Mouse (Mus musculus) hindbrain, postnatal 0 days (tissue): ENCODE data around the gene Tekt2. TPM values are rescaled to one million over a fixed set of nuclear protein-coding genes. Genes with fewer than 3 reads are reported as not detected.
A peak's percentile ranks its signal among the peaks of the same experiment; 100 is the strongest.

Experiments used
- ATAC-seq: fragments of 200-750 bp; cut with Nextera tagmentation; 2 replicates; pipeline ENCODE4 v1.8.0; 2017; ENCODE audit warnings: mild to moderate bottlenecking, moderate TSS enrichment, moderate library complexity
- DNase-seq: peaks from one replicate; pipeline ENCODE4 v3.0.0-alpha.2; 2015; ENCODE audit warnings: low spot score
- H3K27ac ChIP-seq: fragments of 300-500 bp; sonication (generic); 2 replicates; pipeline ENCODE4 v1.5.1; 2014; ENCODE audit warnings: mild to moderate bottlenecking
- H3K27me3 ChIP-seq: fragments of 300-500 bp; sonication (generic); 2 replicates; pipeline ENCODE4 v1.6.1; 2014; ENCODE audit warnings: low read length, mixed read lengths; ENCODE audit not compliant: insufficient read depth
- H3K36me3 ChIP-seq: fragments of 300-500 bp; sonication (generic); 2 replicates; pipeline ENCODE4 v1.6.1; 2014; ENCODE audit warnings: low read length, mixed read lengths; ENCODE audit not compliant: insufficient read depth
- H3K4me1 ChIP-seq: fragments of 300-500 bp; sonication (generic); 2 replicates; pipeline ENCODE4 v1.6.1; 2014; ENCODE audit warnings: antibody characterized with exemption, low read length, mixed read lengths; ENCODE audit not compliant: insufficient read depth
- H3K4me2 ChIP-seq: fragments of 300-500 bp; sonication (generic); 2 replicates; pipeline ENCODE4 v1.6.1; 2014; ENCODE audit warnings: low read depth, mild to moderate bottlenecking, low read length, moderate library complexity, mixed read lengths
- H3K4me3 ChIP-seq: fragments of 300-500 bp; sonication (generic); 2 replicates; pipeline ENCODE4 v1.5.1; 2014; ENCODE audit warnings: low read length
- H3K9ac ChIP-seq: fragments of 300-500 bp; sonication (generic); replicated peaks from 2 replicates; pipeline ENCODE4 v1.6.1; 2014; ENCODE audit warnings: mild to moderate bottlenecking, low read length, moderate library complexity, mixed read lengths
- H3K9me3 ChIP-seq: fragments of 300-500 bp; sonication (generic); 2 replicates; pipeline ENCODE4 v1.6.1; 2016; ENCODE audit warnings: low read length, mixed read lengths
- CTCF ChIP-seq: IDR thresholded peaks from 2 replicates; pipeline ENCODE4 v1.5.1; 2016; ENCODE audit warnings: antibody characterized with exemption, control low read depth, low read depth
- WGBS: fragments of 180-500 bp; shearing (Covaris S2); extraction: QIAGEN DNeasy Blood & Tissue Kit; methylation state at CpG from one replicate; pipeline ENCODE4 v1.1.7; 2014; 5-methylcytosine and 5-hydroxymethylcytosine counted together
- polyA plus RNA-seq: library from polyadenylated mRNA; unstranded; fragments of >200 nt; fragmentation: Nextera tagmentation; extraction: Ambion mirVana; gene quantifications from 2 replicates; pipeline ENCODE4 v1.2.1, GENCODE M21; 2015
- total RNA-seq: library from RNA; depleted of rRNA; stranded (reverse); fragments of >200 nt; gene quantifications from 2 replicates; pipeline ENCODE4 v1.2.3, GENCODE M21; 2014

Tekt2 gene
- total and polyA plus RNA-seq, 2 experiments from 2014 or later: 16.3 to 25.7 TPM

GRCm38 (mm10) chr4:126301584-126302309, 23.7 kb downstream of the Tekt2 start:
- ATAC-seq (peak; percentile 22; the same call in 1 of the 2 replicates), DNase-seq (peak; percentile 27)
- H3K4me1 ChIP-seq: peaks cover 8% of the 10 kb centered on the region
- no peaks in the 10 kb centered on the region for H3K9me3 ChIP-seq
- no peak overlapping the region for H3K27ac ChIP-seq
- no peaks in the 10 kb centered on the region for H3K36me3 ChIP-seq
- H3K4me3 ChIP-seq: peak overlapping the region; percentile 25
- 7% methylated on average over 27 of the region's 27 CpGs for WGBS
- H3K4me2 ChIP-seq: peak overlapping the region; percentile 51
- no peak for TF ChIP-seq CTCF
- H3K9ac ChIP-seq: no peak overlapping the region
- H3K27me3 ChIP-seq: peaks cover 30% of the 10 kb centered on the region

DNA sequence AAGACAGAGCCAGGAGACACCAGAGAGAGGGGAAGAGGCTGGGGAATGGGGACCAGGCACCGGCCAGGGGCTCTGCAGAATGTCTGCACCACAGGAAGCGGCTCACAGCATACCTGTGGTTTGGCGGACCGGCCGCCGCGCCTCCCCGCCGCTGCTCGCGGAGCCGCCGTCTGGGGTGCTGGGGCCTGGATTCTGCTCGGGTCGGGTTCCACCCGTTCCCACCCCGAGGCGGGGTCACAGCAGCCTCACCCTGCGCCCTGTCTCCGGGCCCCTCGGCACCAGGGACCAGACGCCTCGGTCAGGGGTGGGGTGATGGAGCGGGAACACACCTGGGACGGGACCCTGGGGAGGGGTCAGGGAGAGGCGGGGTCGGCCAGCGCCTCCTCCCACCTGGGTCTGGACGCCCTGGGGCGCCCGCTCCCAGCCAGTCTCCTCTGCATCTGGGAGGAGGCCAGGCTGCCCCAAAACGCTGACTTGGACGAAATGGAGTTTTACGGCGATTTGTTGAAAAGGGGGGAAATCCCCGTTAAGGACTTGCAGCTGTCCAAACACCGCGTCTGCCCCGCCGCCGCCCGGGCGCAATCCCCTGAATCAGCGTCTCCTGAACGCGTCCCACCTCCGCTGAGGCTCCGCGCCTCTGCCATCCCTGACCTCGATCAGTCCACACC, 24.4 kb downstream of the Tekt2 start:
- Histone ChIP-seq H3K9me3 (no peaks in the 10 kb centered on the region), H3K4me2 (peak overlapping the region; percentile 51), H3K36me3 (no peaks in the 10 kb centered on the region), H3K27me3 (peaks cover 30% of the 10 kb centered on the region), H3K4me3 (peak overlapping the region; percentile 25), H3K4me1 (peaks cover 14% of the 10 kb centered on the region), H3K9ac (0 out of 2 replicates have a peak overlapping the region, but pooled peaks have one; percentile 9), H3K27ac (no peak overlapping the region)
- 2% methylated on average over 47 of the region's 50 CpGs for whole genome bisulfite sequencing
- no peak for TF ChIP-seq CTCF
- ATAC-seq: no peak
- DNase-seq: peak; percentile 9

DNA sequence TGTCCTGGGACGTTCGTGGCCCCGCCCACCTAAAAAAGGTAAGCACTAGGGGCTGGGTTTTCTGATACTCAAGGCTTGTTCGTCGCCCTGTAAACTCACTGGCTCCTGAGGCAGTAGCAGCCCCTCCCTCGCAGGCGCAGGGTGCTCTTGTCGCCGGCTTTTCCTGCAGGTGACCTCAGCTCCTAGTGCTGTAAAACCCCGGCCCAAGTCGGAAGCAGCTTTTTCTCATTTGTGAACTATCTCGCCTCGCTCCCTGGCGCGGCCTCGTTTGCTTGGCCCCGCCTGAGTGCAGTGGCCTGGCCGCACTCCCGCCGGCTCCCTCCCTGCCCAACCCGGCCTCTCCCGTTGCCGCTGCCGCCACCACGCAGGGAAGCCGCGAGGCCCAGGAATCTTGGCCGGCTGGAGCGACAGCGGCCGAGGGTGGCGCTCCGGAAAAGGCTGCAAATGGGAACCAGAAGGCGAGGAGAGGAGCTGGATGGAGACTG, 28.8 kb downstream of the Tekt2 start:
- TF ChIP-seq CTCF: 0 out of 2 replicates have a peak, but pooled peaks have one; percentile 22
- under 1% methylated on average over 34 of the region's 34 CpGs for WGBS
- peak; percentile 67 for DNase-seq
- peak; percentile 31; the same call in 1 of the 2 replicates for ATAC-seq
- H3K9ac ChIP-seq: peak overlapping the region; percentile 49
- peaks cover 16% of the 10 kb centered on the region; the same call in 1 of the 2 replicates for H3K27me3 ChIP-seq
- H3K4me3 ChIP-seq: peak overlapping the region; percentile 33
- H3K4me1 ChIP-seq: peaks cover 14% of the 10 kb centered on the region
- no peak overlapping the region for H3K27ac ChIP-seq
- H3K9me3 ChIP-seq: no peaks in the 10 kb centered on the region
- peak overlapping the region; percentile 68 for H3K4me2 ChIP-seq
- no peaks in the 10 kb centered on the region for H3K36me3 ChIP-seq

GRCm38 (mm10) chr4:126295937-126296336, 29.6 kb downstream of the Tekt2 start:
- DNase-seq (no peak), ATAC-seq (no peak)
- Histone ChIP-seq H3K9ac (no peak overlapping the region), H3K27me3 (peaks cover 13% of the 10 kb centered on the region; the same call in 1 of the 2 replicates), H3K4me2 (no peak overlapping the region), H3K9me3 (no peaks in the 10 kb centered on the region), H3K4me3 (no peak overlapping the region), H3K4me1 (peaks cover 11% of the 10 kb centered on the region), H3K27ac (no peak overlapping the region), H3K36me3 (no peaks in the 10 kb centered on the region)
- 48% methylated on average over 4 of the region's 4 CpGs for WGBS
- no peak for TF ChIP-seq CTCF

DNA sequence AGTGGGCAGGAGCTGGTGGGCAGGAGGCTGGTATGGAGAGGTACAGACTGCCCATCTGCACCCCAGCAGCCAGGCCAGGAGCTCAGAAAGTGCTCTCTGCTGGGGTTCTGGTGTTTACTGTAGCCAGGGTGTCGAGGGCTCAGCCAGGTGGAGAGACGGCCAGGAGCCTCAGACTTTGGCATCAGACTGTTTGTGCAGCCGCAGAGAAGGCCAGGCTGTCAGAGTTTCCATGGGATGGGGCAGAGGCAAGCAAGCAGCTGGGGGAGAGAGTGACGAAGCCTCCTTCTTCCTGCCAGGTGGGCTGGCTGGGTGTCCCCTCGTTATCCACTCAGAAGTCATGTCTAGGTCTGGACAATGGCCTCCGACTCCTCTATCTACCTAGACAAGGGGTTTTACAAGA, 30.3 kb downstream of the Tekt2 start:
- H3K4me2 ChIP-seq: no peak overlapping the region
- 67% methylated on average over 6 of the region's 6 CpGs for WGBS
- no peak overlapping the region for H3K27ac ChIP-seq
- no peaks in the 10 kb centered on the region for H3K9me3 ChIP-seq
- TF ChIP-seq CTCF: no peak
- peaks cover 9% of the 10 kb centered on the region; the same call in 1 of the 2 replicates for H3K4me1 ChIP-seq
- H3K9ac ChIP-seq: no peak overlapping the region
- H3K4me3 ChIP-seq: no peak overlapping the region
- peaks cover 6% of the 10 kb centered on the region; the same call in 1 of the 2 replicates for H3K27me3 ChIP-seq
- no peak for DNase-seq
- no peaks in the 10 kb centered on the region for H3K36me3 ChIP-seq
- ATAC-seq: no peak

DNA sequence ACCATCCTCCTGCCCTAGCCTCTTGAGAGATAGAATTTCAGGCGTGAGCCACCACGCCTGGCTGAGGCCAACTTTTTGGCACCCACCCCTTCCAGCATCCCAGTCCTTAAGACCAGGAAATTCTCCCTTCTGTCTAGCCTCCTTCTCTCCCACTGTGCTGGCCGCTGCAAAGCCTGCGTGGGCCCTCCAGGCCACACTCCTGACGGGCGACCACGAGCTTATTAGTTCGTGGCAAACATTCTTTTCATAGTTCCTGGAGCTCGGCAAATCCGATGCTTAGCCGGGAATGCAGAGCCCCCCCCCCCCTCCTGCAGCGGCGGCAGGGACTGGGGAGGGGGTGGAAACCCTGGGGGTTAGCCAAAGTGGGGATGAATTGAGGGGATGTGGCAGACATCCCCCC, 34.3 kb downstream of the Tekt2 start:
- Histone ChIP-seq H3K9ac (no peak overlapping the region), H3K4me3 (no peak overlapping the region), H3K4me2 (no peak overlapping the region), H3K36me3 (no peaks in the 10 kb centered on the region), H3K4me1 (peaks cover under 1% of the 10 kb centered on the region; the same call in 1 of the 2 replicates), H3K27me3 (peaks cover 7% of the 10 kb centered on the region), H3K9me3 (no peaks in the 10 kb centered on the region), H3K27ac (no peak overlapping the region)
- ATAC-seq (no peak), DNase-seq (no peak)
- 34% methylated on average over 13 of the region's 13 CpGs for WGBS
- TF ChIP-seq CTCF: no peak

GRCm38 (mm10) chr4:126290314-126290713, 35.2 kb downstream of the Tekt2 start:
- WGBS: 75% methylated on average over 8 of the region's 8 CpGs
- Histone ChIP-seq H3K9ac (no peak overlapping the region), H3K9me3 (no peaks in the 10 kb centered on the region), H3K4me2 (no peak overlapping the region), H3K4me1 (no peaks in the 10 kb centered on the region), H3K27ac (no peak overlapping the region), H3K36me3 (no peaks in the 10 kb centered on the region), H3K4me3 (no peak overlapping the region), H3K27me3 (peaks cover 13% of the 10 kb centered on the region)
- no peak for TF ChIP-seq CTCF
- ATAC-seq: no peak
- no peak for DNase-seq
